Mouse (Mus musculus) intestine, embryonic 15.5 days (tissue): ENCODE results near the gene Gm9964. TPM values are rescaled to one million over a fixed set of nuclear protein-coding genes. Genes with fewer than 3 reads are reported as not detected.

Source experiments
- ATAC-seq: fragments of 200-750 bp; cut with Nextera tagmentation; 2 replicates; pipeline ENCODE4 v1.8.0; 2017; ENCODE audit warnings: moderate TSS enrichment, moderate library complexity
- H3K27ac ChIP-seq: fragments of 300-500 bp; sonication (generic); 2 replicates; pipeline ENCODE4 v1.5.1; 2015; ENCODE audit warnings: mild to moderate bottlenecking, inconsistent platforms
- H3K27me3 ChIP-seq: fragments of 300-500 bp; sonication (generic); replicated peaks from 2 replicates; pipeline ENCODE4 v1.6.1; 2015; ENCODE audit warnings: inconsistent platforms
- H3K36me3 ChIP-seq: fragments of 300-500 bp; sonication (generic); 2 replicates; pipeline ENCODE4 v1.6.1; 2015; ENCODE audit warnings: inconsistent platforms
- H3K4me1 ChIP-seq: fragments of 300-500 bp; sonication (generic); replicated peaks from 2 replicates; pipeline ENCODE4 v1.6.1; 2015; ENCODE audit warnings: inconsistent platforms
- H3K4me2 ChIP-seq: fragments of 300-500 bp; sonication (generic); replicated peaks from 2 replicates; pipeline ENCODE4 v1.6.1; 2015; ENCODE audit warnings: mild to moderate bottlenecking, inconsistent platforms
- H3K4me3 ChIP-seq: fragments of 300-500 bp; sonication (generic); replicated peaks from 2 replicates; pipeline ENCODE4 v1.5.1; 2015; ENCODE audit warnings: inconsistent platforms
- H3K9ac ChIP-seq: fragments of 300-500 bp; sonication (generic); 2 replicates; pipeline ENCODE4 v1.6.1; 2015; ENCODE audit warnings: inconsistent platforms
- H3K9me3 ChIP-seq: fragments of 300-500 bp; sonication (generic); 2 replicates; pipeline ENCODE4 v1.6.1; 2016; ENCODE audit warnings: inconsistent platforms
- WGBS: fragments of 180-500 bp; shearing (Covaris S2); methylation state at CpG from one replicate; pipeline ENCODE4 v1.1.7; 2015; 5-methylcytosine and 5-hydroxymethylcytosine counted together
- polyA plus RNA-seq: library from polyadenylated mRNA; unstranded; fragments of >200 nt; fragmentation: Nextera tagmentation; extraction: Ambion mirVana; gene quantifications from 2 replicates; pipeline ENCODE4 v1.2.1, GENCODE M21; 2015

The Gm9964 gene
- polyA plus RNA-seq, result not detected in 2 replicates

DNA sequence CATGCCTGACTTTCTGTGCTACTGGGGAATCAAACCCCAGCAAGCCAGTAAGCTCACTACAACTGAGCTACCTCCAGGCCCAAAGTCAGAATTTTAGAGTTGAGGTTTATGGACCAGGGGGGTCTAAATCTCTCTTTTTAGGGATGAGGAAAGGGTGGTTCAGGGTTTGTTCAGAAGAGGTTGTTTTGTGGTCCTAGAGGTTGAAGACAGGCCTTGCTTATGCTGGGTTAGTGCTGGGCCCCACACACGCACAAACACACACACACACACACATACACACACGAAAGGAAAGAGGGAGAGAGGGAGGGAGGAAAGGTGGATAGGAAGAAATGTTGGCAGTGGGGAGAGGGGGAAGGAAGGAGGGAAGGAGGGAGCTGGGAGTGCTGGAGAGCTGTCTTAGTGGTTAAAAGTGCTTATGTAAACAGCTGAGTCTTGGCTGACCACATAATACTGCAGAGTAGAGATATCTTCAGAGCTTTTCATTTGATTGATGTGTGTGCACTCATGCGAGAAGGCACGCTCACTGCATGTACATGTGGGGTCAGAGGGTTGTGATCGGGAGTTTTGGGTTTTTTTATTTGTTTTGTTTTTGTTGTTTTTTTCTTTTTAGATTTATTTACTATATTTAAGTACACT, at the start of gene Gm9964:
Gene Gm9964, minus strand, starts transcription at position 51 of the 636 bp plus-strand sequence.
- Histone ChIP-seq H3K9me3 (no peaks in the 10 kb centered on the region), H3K27ac (peak within 1 kb of the TSS; percentile 42; the same call in 1 of the 2 replicates), H3K4me3 (no peak within 1 kb of the TSS), H3K36me3 (no peaks in the 10 kb centered on the region), H3K4me1 (0 out of 2 replicates have a peak, but pooled peaks cover 3% of the 10 kb centered on the region), H3K27me3 (no peaks in the 10 kb centered on the region), H3K4me2 (no peak within 1 kb of the TSS), H3K9ac (no peak within 1 kb of the TSS)
- ATAC-seq, result no peak
- 63% methylated on average over 5 of the region's 5 CpGs for WGBS

GRCm38 (mm10) chr11:79339808-79340781, 43.4 kb upstream of the Gm9964 start:
- Histone ChIP-seq H3K4me2 (peak overlapping the region; percentile 77), H3K27ac (peak overlapping the region; percentile 86), H3K9ac (peak overlapping the region; percentile 96), H3K4me3 (peak overlapping the region; percentile 94), H3K4me1 (peaks cover 7% of the 10 kb centered on the region), H3K27me3 (no peaks in the 10 kb centered on the region), H3K9me3 (no peaks in the 10 kb centered on the region), H3K36me3 (no peaks in the 10 kb centered on the region)
- ATAC-seq, result peak; percentile 86
- 2% methylated on average over 38 of the region's 63 CpGs for WGBS

DNA sequence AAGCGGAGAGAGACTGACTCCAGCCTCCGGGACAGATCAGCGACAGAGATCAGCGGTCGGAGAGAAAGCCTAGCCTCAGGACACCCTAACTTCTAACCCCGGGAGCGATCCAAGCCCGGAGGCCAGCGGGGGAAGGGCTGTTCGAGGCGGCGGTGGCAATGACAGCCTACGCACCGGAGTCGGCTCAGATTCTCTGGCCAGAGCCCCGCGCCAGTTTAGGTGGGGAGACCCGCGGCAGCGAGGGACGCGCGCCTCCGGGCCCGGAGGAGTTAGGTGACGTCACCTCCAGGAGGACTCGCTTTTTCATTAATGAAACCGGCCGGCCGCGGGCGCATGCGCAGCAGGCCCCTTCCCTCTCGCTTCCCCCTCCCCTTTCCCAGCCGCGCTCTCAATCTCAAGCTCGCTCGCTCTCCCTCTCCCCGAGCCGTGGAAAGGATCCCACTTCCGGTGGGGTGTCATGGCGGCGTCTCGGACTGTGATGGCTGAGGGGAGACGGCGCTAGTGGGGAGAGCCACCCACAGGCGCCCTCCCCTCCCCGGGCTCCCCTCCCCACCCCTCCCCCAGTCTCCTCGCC, 42.6 kb upstream of the Gm9964 start, which contains the start of gene Nf1:
Gene Nf1, plus strand, starts transcription at position 460 of the 574 bp plus-strand sequence.
- WGBS, result under 1% methylated on average over 47 of the region's 49 CpGs

GRCm38 (mm10) chr11:79338621-79339020, 41.9 kb upstream of the Gm9964 start:
- Histone ChIP-seq H3K9ac (no peak overlapping the region), H3K9me3 (no peaks in the 10 kb centered on the region), H3K4me1 (peaks cover 7% of the 10 kb centered on the region), H3K36me3 (no peaks in the 10 kb centered on the region), H3K4me2 (peak overlapping the region; percentile 77), H3K27ac (peak overlapping the region; percentile 86; the same call in 1 of the 2 replicates), H3K27me3 (no peaks in the 10 kb centered on the region), H3K4me3 (peak overlapping the region; percentile 94)
- ATAC-seq, result no peak
- WGBS, result 53% methylated on average over 4 of the region's 4 CpGs

More for the DNA sequence above, 42.6 kb upstream of the Gm9964 start, which contains the start of gene Nf1:
- no peaks in the 10 kb centered on the region for H3K36me3 ChIP-seq
- ATAC-seq, result peak; percentile 97
- H3K9me3 ChIP-seq, result no peaks in the 10 kb centered on the region
- H3K27ac ChIP-seq, result peak within 1 kb of the TSS; percentile 86
- peaks cover 7% of the 10 kb centered on the region for H3K4me1 ChIP-seq
- no peaks in the 10 kb centered on the region for H3K27me3 ChIP-seq
- peak within 1 kb of the TSS; percentile 94 for H3K4me3 ChIP-seq
- peak within 1 kb of the TSS; percentile 96 for H3K9ac ChIP-seq
- peak within 1 kb of the TSS; percentile 77 for H3K4me2 ChIP-seq

DNA sequence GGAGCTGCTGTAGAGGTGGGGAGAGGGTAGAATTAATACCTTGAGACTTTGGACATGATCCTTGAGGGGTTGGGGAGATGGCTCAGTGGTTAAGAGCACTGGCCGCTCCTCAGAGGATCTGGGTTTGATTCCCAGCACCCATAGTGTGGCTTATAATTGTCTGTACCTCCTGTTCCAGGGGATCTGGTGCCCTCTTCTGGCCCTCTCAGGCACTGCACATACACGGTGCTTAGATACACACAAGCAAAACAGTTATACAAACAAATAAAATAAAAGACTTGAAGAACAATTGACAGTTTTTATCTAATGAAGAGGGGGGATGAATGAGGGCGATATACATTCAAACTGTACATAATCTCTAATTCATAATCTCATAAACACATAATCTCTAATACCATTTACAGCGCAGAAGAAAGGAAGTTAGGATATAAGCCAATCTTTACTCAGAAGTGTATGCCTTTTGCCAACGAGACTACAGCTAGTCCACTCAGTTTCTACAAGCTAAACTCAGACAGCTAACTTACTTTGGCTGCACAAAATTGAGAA, 40.1 kb upstream of the Gm9964 start:
- ATAC-seq, result no peak
- H3K9me3 ChIP-seq, result no peaks in the 10 kb centered on the region
- H3K4me3 ChIP-seq, result no peak overlapping the region
- H3K27ac ChIP-seq, result no peak overlapping the region
- H3K9ac ChIP-seq, result no peak overlapping the region
- H3K36me3 ChIP-seq, result no peaks in the 10 kb centered on the region
- WGBS, result 90% methylated on average over 5 of the region's 5 CpGs
- peaks cover 7% of the 10 kb centered on the region for H3K4me1 ChIP-seq
- H3K27me3 ChIP-seq, result no peaks in the 10 kb centered on the region
- no peak overlapping the region for H3K4me2 ChIP-seq

DNA sequence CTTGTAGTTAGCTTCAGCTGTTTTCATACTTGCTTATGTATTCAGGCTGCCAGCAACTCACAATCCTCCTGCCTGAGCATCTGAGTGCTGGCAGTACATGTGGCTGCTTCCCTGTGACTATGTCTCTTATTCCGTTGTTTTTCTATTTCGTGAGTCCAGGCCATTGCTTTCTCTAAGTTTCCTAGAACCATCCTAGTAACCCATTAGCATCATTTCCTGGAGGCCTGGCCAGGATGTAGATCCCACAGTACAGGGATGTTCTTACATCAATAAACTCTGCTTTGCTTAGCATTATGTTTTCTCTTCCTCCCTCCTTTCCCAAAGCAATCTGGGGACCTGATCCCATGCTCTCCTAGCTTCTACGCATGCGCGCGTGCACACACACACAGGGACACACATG, 38.4 kb upstream of the Gm9964 start:
- no peak overlapping the region for H3K4me3 ChIP-seq
- no peaks in the 10 kb centered on the region for H3K27me3 ChIP-seq
- no peaks in the 10 kb centered on the region for H3K9me3 ChIP-seq
- ATAC-seq, result no peak
- 91% methylated on average over 6 of the region's 6 CpGs for WGBS
- no peak overlapping the region for H3K9ac ChIP-seq
- H3K27ac ChIP-seq, result no peak overlapping the region
- H3K36me3 ChIP-seq, result no peaks in the 10 kb centered on the region
- no peaks in the 10 kb centered on the region for H3K4me1 ChIP-seq
- H3K4me2 ChIP-seq, result no peak overlapping the region

DNA sequence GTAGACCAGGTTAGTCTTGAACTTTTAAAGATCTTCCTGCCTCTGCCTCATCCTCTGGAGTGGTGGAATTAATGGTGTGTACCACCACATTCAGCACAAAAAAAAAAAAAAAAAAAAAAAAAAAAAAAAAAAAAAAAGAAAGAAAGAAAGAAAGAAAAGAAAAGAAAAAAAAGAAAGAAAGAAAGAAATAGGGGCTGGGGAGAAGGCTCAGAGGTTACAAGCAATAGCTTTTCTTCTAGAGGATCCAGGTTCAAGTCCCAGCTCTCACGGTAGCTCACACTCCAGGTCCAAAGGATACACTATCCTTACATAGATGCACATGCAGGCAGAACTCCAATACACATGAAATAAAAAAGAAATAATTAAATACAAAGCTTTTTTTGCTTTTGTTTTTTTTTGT, 32.9 kb upstream of the Gm9964 start:
- Histone ChIP-seq H3K9me3 (no peaks in the 10 kb centered on the region), H3K36me3 (no peaks in the 10 kb centered on the region), H3K27me3 (no peaks in the 10 kb centered on the region), H3K27ac (no peak overlapping the region), H3K4me1 (no peaks in the 10 kb centered on the region), H3K4me3 (no peak overlapping the region), H3K9ac (no peak overlapping the region), H3K4me2 (no peak overlapping the region)
- ATAC-seq, result no peak
- WGBS, result 96% methylated on average over 1 of the region's 1 CpGs

GRCm38 (mm10) chr11:79328060-79328459, 31.4 kb upstream of the Gm9964 start:
- no peak overlapping the region for H3K27ac ChIP-seq
- no peaks in the 10 kb centered on the region for H3K9me3 ChIP-seq
- no peaks in the 10 kb centered on the region for H3K36me3 ChIP-seq
- ATAC-seq, result no peak
- H3K4me3 ChIP-seq, result no peak overlapping the region
- H3K4me2 ChIP-seq, result no peak overlapping the region
- H3K9ac ChIP-seq, result no peak overlapping the region
- H3K27me3 ChIP-seq, result no peaks in the 10 kb centered on the region
- H3K4me1 ChIP-seq, result no peaks in the 10 kb centered on the region
- WGBS, result 85% methylated on average over 4 of the region's 4 CpGs

- 23% methylated on average over 4 of the region's 4 CpGs for WGBS
- H3K4me3 ChIP-seq, result no peak overlapping the region
- H3K9me3 ChIP-seq, result no peaks in the 10 kb centered on the region
- no peak for ATAC-seq
- H3K27ac ChIP-seq, result no peak overlapping the region
- no peak overlapping the region for H3K4me2 ChIP-seq
- H3K4me1 ChIP-seq, result no peaks in the 10 kb centered on the region
- no peak overlapping the region for H3K9ac ChIP-seq
- H3K36me3 ChIP-seq, result no peaks in the 10 kb centered on the region
- no peaks in the 10 kb centered on the region for H3K27me3 ChIP-seq
Observed at GRCm38 (mm10) chr11:79327106-79327505, 30.4 kb upstream of the Gm9964 start.

GRCm38 (mm10) chr11:79325663-79326062, 29.0 kb upstream of the Gm9964 start:
- no peaks in the 10 kb centered on the region for H3K27me3 ChIP-seq
- H3K4me1 ChIP-seq, result no peaks in the 10 kb centered on the region
- H3K9ac ChIP-seq, result no peak overlapping the region
- H3K4me2 ChIP-seq, result no peak overlapping the region
- H3K27ac ChIP-seq, result no peak overlapping the region
- H3K9me3 ChIP-seq, result no peaks in the 10 kb centered on the region
- no peaks in the 10 kb centered on the region for H3K36me3 ChIP-seq
- no peak overlapping the region for H3K4me3 ChIP-seq
- 84% methylated on average over 8 of the region's 8 CpGs for WGBS
- no peak for ATAC-seq

GRCm38 (mm10) chr11:79323985-79324685, 27.4 kb upstream of the Gm9964 start:
- Histone ChIP-seq H3K27me3 (no peaks in the 10 kb centered on the region), H3K9ac (no peak overlapping the region), H3K4me3 (no peak overlapping the region), H3K9me3 (no peaks in the 10 kb centered on the region), H3K4me1 (no peaks in the 10 kb centered on the region), H3K27ac (no peak overlapping the region), H3K36me3 (no peaks in the 10 kb centered on the region), H3K4me2 (no peak overlapping the region)
- no peak for ATAC-seq
- WGBS, result 60% methylated on average over 12 of the region's 12 CpGs
